Mouse (Mus musculus) testis, adult 2 months (tissue): ENCODE data around the gene Ergic1. TPM values are rescaled to one million over a fixed set of nuclear protein-coding genes. Genes with fewer than 3 reads are reported as not detected.

Experiments used
- H3K27ac ChIP-seq: fragments of 200-500 bp; 2 replicates; pipeline ENCODE4 v1.5.1; 2012; ENCODE audit warnings: low read depth, low read length; ENCODE audit not compliant: control insufficient read depth, insufficient read depth
- H3K27me3 ChIP-seq: fragments of 200-500 bp; 2 replicates; pipeline ENCODE4 v1.6.1; 2012; ENCODE audit warnings: mild to moderate bottlenecking, low read length, moderate library complexity; ENCODE audit not compliant: control insufficient read depth, insufficient read depth
- H3K36me3 ChIP-seq: fragments of 200-500 bp; 2 replicates; pipeline ENCODE4 v1.6.1; 2012; ENCODE audit warnings: mild to moderate bottlenecking, low read length; ENCODE audit not compliant: control insufficient read depth, insufficient read depth
- H3K4me1 ChIP-seq: fragments of 200-500 bp; 2 replicates; pipeline ENCODE4 v1.6.1; 2012; ENCODE audit warnings: low read length; ENCODE audit not compliant: control insufficient read depth, insufficient read depth
- H3K4me3 ChIP-seq: fragments of 200-500 bp; 2 replicates; pipeline ENCODE4 v1.5.1; 2012; ENCODE audit warnings: low read depth, mild to moderate bottlenecking, low read length, moderate library complexity, mixed read lengths; ENCODE audit not compliant: control insufficient read depth
- CTCF ChIP-seq: fragments of 200-500 bp; IDR thresholded peaks from 2 replicates; pipeline ENCODE4 v1.5.1; 2012; ENCODE audit warnings: low read depth, mild to moderate bottlenecking, inconsistent platforms, low read length, moderate library complexity; ENCODE audit not compliant: control insufficient read depth, insufficient read depth, insufficient replicate concordance
- POLR2A ChIP-seq: fragments of 200-500 bp; IDR thresholded peaks from 2 replicates; pipeline ENCODE4 v1.6.1; 2012; ENCODE audit warnings: low read depth, mild to moderate bottlenecking, inconsistent platforms, low read length, moderate library complexity; ENCODE audit not compliant: control insufficient read depth
- polyA plus RNA-seq: library from polyadenylated mRNA; depleted of rRNA; stranded (reverse); fragments of >200 nt; gene quantifications from 2 replicates; pipeline ENCODE4 v1.2.3, GENCODE M21; 2012; rRNA removed

Ergic1 gene
- 115 and 122 TPM in 2 replicates for polyA plus RNA-seq

GRCm38 (mm10) chr17:26561290-26561640 lies at the start of gene Ergic1:
Gene Ergic1, plus strand, starts transcription at chr17:26561489.
- TF ChIP-seq POLR2A (peak; percentile 57), CTCF (no peak)
- Histone ChIP-seq H3K4me3 (peak within 1 kb of the TSS; percentile 88), H3K4me1 (peaks cover 19% of the 10 kb centered on the region), H3K36me3 (no peaks in the 10 kb centered on the region), H3K27ac (peak within 1 kb of the TSS; percentile 91), H3K27me3 (no peaks in the 10 kb centered on the region)

GRCm38 (mm10) chr17:26511816-26512774 lies 49.2 kb upstream of the Ergic1 start:
- Histone ChIP-seq H3K27ac (peak overlapping the region; percentile 0; the same call in 1 of the 2 replicates), H3K4me3 (no peak overlapping the region), H3K27me3 (no peaks in the 10 kb centered on the region), H3K36me3 (no peaks in the 10 kb centered on the region), H3K4me1 (peaks cover 11% of the 10 kb centered on the region)
- no peak for TF ChIP-seq POLR2A
- TF ChIP-seq CTCF, result no peak

DNA sequence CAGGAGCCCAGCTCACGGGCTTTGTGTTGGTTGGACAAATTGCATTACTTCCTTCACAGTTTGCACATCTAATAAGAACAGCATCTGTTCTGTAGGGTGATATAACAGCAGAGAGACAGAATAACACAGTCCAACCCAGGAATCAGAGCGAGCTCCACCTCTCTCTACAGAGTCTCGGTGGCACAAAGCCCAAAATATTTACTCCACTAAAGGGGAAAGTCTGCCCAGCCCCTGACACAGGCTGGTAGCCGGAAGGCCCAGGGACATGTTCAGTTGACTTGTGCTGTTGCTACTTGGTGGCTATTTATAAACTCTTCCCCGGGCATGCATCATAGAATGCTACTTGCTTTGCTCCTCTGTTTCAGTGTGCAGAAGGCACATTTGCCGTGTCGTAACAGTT lies 48.3 kb upstream of the Ergic1 start:
- no peak for TF ChIP-seq POLR2A
- Histone ChIP-seq H3K4me3 (no peak overlapping the region), H3K27ac (no peak overlapping the region), H3K4me1 (peaks cover 6% of the 10 kb centered on the region), H3K36me3 (no peaks in the 10 kb centered on the region), H3K27me3 (no peaks in the 10 kb centered on the region)

DNA sequence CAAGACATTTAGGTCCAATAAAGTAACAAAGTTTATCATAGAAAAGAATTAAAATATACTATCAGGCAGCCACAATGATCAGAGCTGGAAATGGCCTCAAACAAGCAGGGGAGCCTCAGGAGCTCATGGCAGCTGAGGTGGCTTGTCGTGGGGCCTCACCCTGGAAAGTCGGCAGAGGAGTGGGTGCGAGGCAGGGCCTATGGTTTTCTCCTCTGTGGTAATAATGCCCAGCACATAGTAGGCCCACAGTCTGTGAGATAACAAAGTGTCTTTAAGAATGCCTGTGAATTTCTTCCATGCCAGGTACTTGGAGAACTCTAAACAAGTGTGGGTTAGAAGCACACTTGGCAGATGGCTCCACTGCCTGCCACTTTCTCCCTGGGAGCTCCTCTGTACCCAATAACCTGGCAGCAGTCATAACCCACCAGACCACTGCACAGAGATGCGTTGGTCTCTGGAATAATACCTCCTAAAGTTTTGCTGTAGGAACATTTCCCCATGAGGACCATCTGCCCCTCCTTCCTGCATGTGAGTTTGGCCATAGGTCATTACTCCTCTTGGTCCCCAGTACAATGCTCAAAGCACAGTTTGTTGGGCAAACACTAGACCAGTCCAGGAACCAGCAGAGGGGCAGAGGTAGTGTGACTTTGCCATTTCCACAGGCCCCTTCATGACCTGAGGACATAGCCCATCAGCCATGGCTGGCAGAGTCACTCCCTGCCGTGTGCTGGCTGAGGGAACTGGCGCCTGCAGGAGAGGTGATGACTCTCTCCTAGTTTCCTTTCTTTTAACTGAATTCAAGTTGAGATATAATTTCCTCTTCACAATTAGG lies 47.6 kb upstream of the Ergic1 start:
- H3K27ac ChIP-seq, result no peak overlapping the region
- H3K4me3 ChIP-seq, result no peak overlapping the region
- no peaks in the 10 kb centered on the region for H3K36me3 ChIP-seq
- no peaks in the 10 kb centered on the region for H3K27me3 ChIP-seq
- TF ChIP-seq CTCF, result no peak
- no peak for TF ChIP-seq POLR2A
- peaks cover 5% of the 10 kb centered on the region for H3K4me1 ChIP-seq

- no peaks in the 10 kb centered on the region for H3K36me3 ChIP-seq
- H3K27ac ChIP-seq, result no peak overlapping the region
- no peak overlapping the region for H3K4me3 ChIP-seq
- H3K4me1 ChIP-seq, result no peaks in the 10 kb centered on the region
- no peaks in the 10 kb centered on the region for H3K27me3 ChIP-seq
- TF ChIP-seq CTCF, result no peak
- TF ChIP-seq POLR2A, result no peak
These were observed 46.7 kb upstream of the Ergic1 start for GRCm38 (mm10) chr17:26514581-26515030.

GRCm38 (mm10) chr17:26515675-26516074 lies 45.6 kb upstream of the Ergic1 start:
- TF ChIP-seq POLR2A, result no peak
- TF ChIP-seq CTCF, result no peak
- Histone ChIP-seq H3K4me1 (no peaks in the 10 kb centered on the region), H3K27me3 (no peaks in the 10 kb centered on the region), H3K27ac (no peak overlapping the region), H3K36me3 (no peaks in the 10 kb centered on the region), H3K4me3 (no peak overlapping the region)

DNA sequence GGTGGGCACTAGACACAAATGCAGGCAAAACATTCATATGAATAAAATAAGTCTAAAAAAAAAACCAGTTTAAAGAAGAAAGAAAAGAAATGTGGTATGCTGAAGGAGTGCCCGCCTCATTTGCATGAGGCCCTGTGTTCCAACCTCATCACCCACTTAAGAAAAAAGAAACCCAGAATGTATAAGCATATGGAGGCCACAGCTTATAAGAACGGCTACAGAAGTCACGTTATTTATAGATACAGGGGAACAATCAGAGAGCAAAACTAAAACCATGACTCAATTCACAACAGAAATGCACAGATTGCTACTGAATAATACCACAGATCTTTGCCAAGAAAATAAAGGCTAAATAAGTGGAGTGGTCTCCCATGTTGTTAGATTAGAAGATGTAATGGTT lies 43.0 kb upstream of the Ergic1 start:
- Histone ChIP-seq H3K36me3 (no peaks in the 10 kb centered on the region), H3K4me1 (no peaks in the 10 kb centered on the region), H3K27ac (no peak overlapping the region), H3K4me3 (no peak overlapping the region), H3K27me3 (no peaks in the 10 kb centered on the region)
- TF ChIP-seq CTCF (no peak), POLR2A (no peak)
